ENCODE assay signal across 18 mouse cellular contexts in the genomic region with DNA sequence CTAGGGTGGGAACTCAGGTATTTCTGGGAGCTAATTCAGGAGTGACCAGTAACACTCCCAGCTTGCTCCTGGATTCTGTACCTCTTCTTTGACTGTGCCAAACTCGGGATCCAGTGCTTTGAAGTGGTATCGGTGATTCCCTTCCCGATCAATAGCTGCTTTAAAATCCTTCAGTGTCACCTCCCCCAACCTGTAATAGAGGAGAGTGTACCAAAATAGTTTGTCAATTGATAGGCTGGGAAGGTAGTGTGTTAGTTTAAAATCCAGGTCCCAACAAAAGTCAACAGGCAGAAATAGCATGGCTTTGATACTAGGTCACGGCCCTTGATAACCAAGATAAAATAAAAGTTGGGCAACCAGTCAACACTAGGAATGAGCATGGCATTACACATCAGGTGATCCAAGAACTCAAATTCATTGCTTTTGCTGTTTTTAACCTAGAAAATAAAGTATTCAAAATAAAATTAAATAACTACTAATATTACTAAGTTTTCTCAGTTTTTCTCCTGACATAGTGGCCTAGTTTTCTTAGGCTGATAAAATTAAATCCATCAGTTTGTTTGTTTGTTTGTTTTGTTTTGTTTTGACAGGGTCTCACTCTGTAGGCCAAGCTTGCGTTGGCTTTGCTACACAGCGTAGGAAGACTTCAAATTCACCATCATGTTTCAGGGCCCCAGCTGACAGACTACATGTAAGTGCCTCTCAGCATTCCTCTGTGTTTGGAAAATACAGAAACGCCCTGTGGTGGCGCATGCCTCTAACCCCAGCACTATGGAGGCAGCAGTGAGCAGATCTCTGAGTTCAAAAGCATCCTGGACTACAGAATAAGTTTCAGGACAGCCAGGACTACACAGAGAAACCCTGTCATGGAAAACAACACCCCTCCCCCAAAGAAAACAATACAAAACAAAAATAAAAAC. TPM values are rescaled to one million over a fixed set of nuclear protein-coding genes. Genes with fewer than 3 reads are reported as not detected.
DNase-seq lines count a peak whose midpoint lies in the region; ATAC-seq and TF ChIP-seq lines count a peak whose summit lies in the region.
"Had no signal": no experiment of that assay in that cellular context is flagged by ENCODE, and none has a peak within 500 bp of the region (broad histone marks: within the 10 kb centered on the region; RNA-seq: fewer than 3 reads in every experiment).

No protein-coding gene starts in this region.

- TF ChIP-seq CTCF in heart, adult 2 months (IDR thresholded peaks at IDR 0.05): no peak
- TF ChIP-seq CTCF in layer of hippocampus, adult 2 months (conservative IDR thresholded peaks at IDR 0.05): peak; percentile 29
- TF ChIP-seq CTCF in lung, postnatal 0 days (IDR thresholded peaks at IDR 0.05): peak; percentile 48
- 0 out of 2 replicates have a peak, but pooled peaks have one; percentile 8 for TF ChIP-seq CTCF in stomach, postnatal 0 days (IDR thresholded peaks at IDR 0.05; ENCODE audit: low read depth)

- H3K9me3 ChIP-seq in lung, postnatal 0 days (ENCODE audit: low read length): no peaks in the 10 kb centered on the region
- H3K9me3 ChIP-seq in stomach, postnatal 0 days (ENCODE audit: control insufficient read depth, low read length): no peaks in the 10 kb centered on the region
- H3K9me3 ChIP-seq: embryonic facial prominence, embryonic 12.5 days; forebrain, embryonic 15.5 days; heart, embryonic 13.5 days; hindbrain, embryonic 15.5 days had no signal

- no peak overlapping the region for H3K4me2 ChIP-seq in lung, postnatal 0 days (replicated peaks; ENCODE audit: low read depth, low read length)
- no peak overlapping the region for H3K4me2 ChIP-seq in stomach, postnatal 0 days (replicated peaks; ENCODE audit: low read depth)
- H3K4me2 ChIP-seq: embryonic facial prominence, embryonic 12.5 days; forebrain, embryonic 15.5 days; heart, embryonic 13.5 days; hindbrain, embryonic 15.5 days had no signal

- H3K4me1 ChIP-seq in heart, adult 2 months (ENCODE audit: control insufficient read depth, insufficient read depth, low read length): no peaks in the 10 kb centered on the region
- H3K4me1 ChIP-seq in lung, postnatal 0 days (ENCODE audit: insufficient read depth, low read depth, low read length): no peaks in the 10 kb centered on the region
- no peaks in the 10 kb centered on the region for H3K4me1 ChIP-seq in stomach, postnatal 0 days (replicated peaks; ENCODE audit: control insufficient read depth, insufficient read depth)
- H3K4me1 ChIP-seq: embryonic facial prominence, embryonic 12.5 days; forebrain, embryonic 15.5 days; heart, embryonic 13.5 days; hindbrain, embryonic 15.5 days had no signal

- no peaks in the 10 kb centered on the region for H3K27me3 ChIP-seq in heart, adult 2 months (ENCODE audit: control insufficient read depth, insufficient read depth, low read length)
- no peaks in the 10 kb centered on the region for H3K27me3 ChIP-seq in lung, postnatal 0 days (replicated peaks; ENCODE audit: insufficient read depth, low read length)
- no peaks in the 10 kb centered on the region for H3K27me3 ChIP-seq in stomach, postnatal 0 days (ENCODE audit: control insufficient read depth, insufficient read depth, low read length)
- H3K27me3 ChIP-seq: embryonic facial prominence, embryonic 12.5 days; forebrain, embryonic 15.5 days; heart, embryonic 13.5 days; hindbrain, embryonic 15.5 days had no signal

- no peaks in the 10 kb centered on the region for H3K36me3 ChIP-seq in heart, adult 2 months (ENCODE audit: control insufficient read depth, insufficient read depth, low read length)
- H3K36me3 ChIP-seq in lung, postnatal 0 days (ENCODE audit: insufficient read depth, low read length): no peaks in the 10 kb centered on the region
- no peaks in the 10 kb centered on the region for H3K36me3 ChIP-seq in stomach, postnatal 0 days (ENCODE audit: control insufficient read depth, insufficient read depth, low read length)

- H3K9ac ChIP-seq in heart, adult 2 months (ENCODE audit: low read depth, low read length): no peak overlapping the region
- no peak overlapping the region for H3K9ac ChIP-seq in lung, postnatal 0 days (replicated peaks; ENCODE audit: low read depth)
- H3K9ac ChIP-seq in stomach, postnatal 0 days (ENCODE audit: low read length): no peak overlapping the region
- H3K9ac ChIP-seq: embryonic facial prominence, embryonic 12.5 days; forebrain, embryonic 15.5 days; heart, embryonic 13.5 days; hindbrain, embryonic 15.5 days had no signal

- no peak overlapping the region for H3K4me3 ChIP-seq in heart, adult 2 months
- no peak overlapping the region for H3K4me3 ChIP-seq in layer of hippocampus, adult 2 months
- no peak overlapping the region for H3K4me3 ChIP-seq in lung, postnatal 0 days (ENCODE audit: low read depth, low read length)
- H3K4me3 ChIP-seq in stomach, postnatal 0 days (ENCODE audit: low read depth, low read length): no peak overlapping the region
- H3K4me3 ChIP-seq: embryonic facial prominence, embryonic 12.5 days; forebrain, embryonic 15.5 days; heart, embryonic 13.5 days; hindbrain, embryonic 15.5 days had no signal

- peak; percentile 82 for ATAC-seq in lung, postnatal 0 days
- no peak for ATAC-seq in stomach, postnatal 0 days (ENCODE audit: low FRiP score, low TSS enrichment)
- ATAC-seq: forebrain, embryonic 15.5 days; inflammation-experienced regulatory T-cells, adult 6 months had no signal

- TF ChIP-seq EP300 in heart, adult 2 months (IDR thresholded peaks at IDR 0.05; ENCODE audit: insufficient read depth, low read depth, low read length): no peak
- no peak; the same call in 1 of the 2 replicates for TF ChIP-seq EP300 in lung, postnatal 0 days (IDR thresholded peaks at IDR 0.05)
- no peak for TF ChIP-seq EP300 in stomach, postnatal 0 days (optimal IDR thresholded peaks at IDR 0.05)

- no peaks in the 10 kb centered on the region for H3K79me2 ChIP-seq in heart, adult 2 months (replicated peaks; ENCODE audit: control insufficient read depth, insufficient read depth, low read length)

- no peak overlapping the region for H3K27ac ChIP-seq in heart, adult 2 months
- H3K27ac ChIP-seq in layer of hippocampus, adult 2 months: no peak overlapping the region
- no peak overlapping the region for H3K27ac ChIP-seq in lung, postnatal 0 days (ENCODE audit: low read length)
- H3K27ac ChIP-seq in stomach, postnatal 0 days (replicated peaks): no peak overlapping the region
- H3K27ac ChIP-seq: embryonic facial prominence, embryonic 12.5 days; forebrain, embryonic 15.5 days; heart, embryonic 13.5 days; hindbrain, embryonic 15.5 days had no signal

- no peak for TF ChIP-seq POLR2A in heart, adult 2 months (IDR thresholded peaks at IDR 0.05; ENCODE audit: insufficient read depth, low read depth, low read length)

- intact Hi-C loops in heart, adult 2 months (cut with DNase I): loop anchor here (10.0 kb wide), 1 partner anchor 143 kb away; a partner anchor contains a TSS

- WGBS in heart, adult 2 months: 68% methylated on average over 8 of the region's 8 CpGs
- 59% methylated on average over 8 of the region's 8 CpGs for WGBS in lung, postnatal 0 days
- 76% methylated on average over 8 of the region's 8 CpGs for WGBS in stomach, postnatal 0 days

- peak; percentile 44 for DNase-seq in heart, adult 11 months
- DNase-seq in heart, adult 2 months: no peak
- no peak for DNase-seq in layer of hippocampus, adult 2 months (ENCODE audit: low spot score in 2 of 2)
- DNase-seq in layer of hippocampus, adult 9-11 months: no peak
- DNase-seq in lung, postnatal 0 days (ENCODE audit: low spot score): peak; percentile 44
- DNase-seq in lung, adult 18-20 months: no peak
- DNase-seq in stomach, postnatal 0 days (ENCODE audit: low spot score): no peak
- no peak for DNase-seq in frontal cortex, postnatal 25 days (ENCODE audit: low spot score in 2 of 2)
- DNase-seq: adrenal gland, postnatal 10 days; cerebellum, adult 11 months; cerebellum, adult 8-10 months; cerebellum, postnatal 14 days; gastrocnemius, postnatal 14 days had no signal

RNA-seq across cellular contexts. Expression of a gene that starts 8.3 kb away (rescaled TPM):
- 100 to 1,000 TPM; 364 to 415 TPM for total RNA-seq in heart, adult 2 months (2021)
- 175 and 243 TPM in 2 replicates for polyA plus RNA-seq in heart, adult 2 months (2012; rRNA removed)
- 100 to 1,000 TPM; 131 to 136 TPM for total RNA-seq in layer of hippocampus, adult 2 months (2021)
- polyA plus RNA-seq in lung, postnatal 0 days (2015; fragmentation: Nextera tagmentation; extraction: Ambion mirVana): 27.2 and 30.0 TPM in 2 replicates
- 36.7 and 45.2 TPM in 2 replicates for polyA plus RNA-seq in stomach, postnatal 0 days (2015; fragmentation: Nextera tagmentation; extraction: Ambion mirVana)

RNA-seq across cellular contexts. Expression of a gene that starts 50.6 kb away (rescaled TPM):
- 10 to 100 TPM; 11.9 to 13.2 TPM for total RNA-seq in heart, adult 2 months (2021)
- 3.1 and 4.6 TPM in 2 replicates for polyA plus RNA-seq in heart, adult 2 months (2012; rRNA removed)
- total RNA-seq in layer of hippocampus, adult 2 months (2021): 10 to 100 TPM; 20.8 to 22.1 TPM
- 25.2 and 26.5 TPM in 2 replicates for polyA plus RNA-seq in lung, postnatal 0 days (2015; fragmentation: Nextera tagmentation; extraction: Ambion mirVana)
- 14.3 and 16.1 TPM in 2 replicates for polyA plus RNA-seq in stomach, postnatal 0 days (2015; fragmentation: Nextera tagmentation; extraction: Ambion mirVana)

RNA-seq across cellular contexts. Expression of a gene that starts 50.7 kb away (rescaled TPM):
- under 1 TPM in 1 of 2 experiments, not detected in 1; 0.31 TPM for total RNA-seq in heart, adult 2 months (2021)
- 0.50 and 0.66 TPM in 2 replicates for polyA plus RNA-seq in heart, adult 2 months (2012; rRNA removed)
- total RNA-seq in layer of hippocampus, adult 2 months (2021): 1 to 10 TPM; 2.3 to 2.7 TPM
- 14.5 and 16.6 TPM in 2 replicates for polyA plus RNA-seq in lung, postnatal 0 days (2015; fragmentation: Nextera tagmentation; extraction: Ambion mirVana)
- polyA plus RNA-seq in stomach, postnatal 0 days (2015; fragmentation: Nextera tagmentation; extraction: Ambion mirVana): 2.2 and 3.2 TPM in 2 replicates

Comparison
In these comparisons a context has a peak if more than half of its experiments do, and no peak if none do; other contexts are left out.
1. DNase-seq: peak in heart, adult 11 months (single experiment) and lung, postnatal 0 days (single experiment); none in heart, adult 2 months (0 of 2), layer of hippocampus, adult 2 months (0 of 2), layer of hippocampus, adult 9-11 months (single experiment), lung, adult 18-20 months (0 of 2), stomach, postnatal 0 days (single experiment) and frontal cortex, postnatal 25 days (0 of 2).